Mouse (Mus musculus) A20 (cell line): ENCODE results near the gene Lamtor1.
"Not testable (repeated sequence)": the region's sequence is repeated elsewhere in the genome, so short reads cannot be mapped to it uniquely, and the experiment has no call there.

Source experiments
- DNase-seq: peaks from one replicate; pipeline ENCODE4 v3.0.0-alpha.2; 2011; ENCODE audit warnings: low read depth, low spot score

Lamtor1 gene

DNA sequence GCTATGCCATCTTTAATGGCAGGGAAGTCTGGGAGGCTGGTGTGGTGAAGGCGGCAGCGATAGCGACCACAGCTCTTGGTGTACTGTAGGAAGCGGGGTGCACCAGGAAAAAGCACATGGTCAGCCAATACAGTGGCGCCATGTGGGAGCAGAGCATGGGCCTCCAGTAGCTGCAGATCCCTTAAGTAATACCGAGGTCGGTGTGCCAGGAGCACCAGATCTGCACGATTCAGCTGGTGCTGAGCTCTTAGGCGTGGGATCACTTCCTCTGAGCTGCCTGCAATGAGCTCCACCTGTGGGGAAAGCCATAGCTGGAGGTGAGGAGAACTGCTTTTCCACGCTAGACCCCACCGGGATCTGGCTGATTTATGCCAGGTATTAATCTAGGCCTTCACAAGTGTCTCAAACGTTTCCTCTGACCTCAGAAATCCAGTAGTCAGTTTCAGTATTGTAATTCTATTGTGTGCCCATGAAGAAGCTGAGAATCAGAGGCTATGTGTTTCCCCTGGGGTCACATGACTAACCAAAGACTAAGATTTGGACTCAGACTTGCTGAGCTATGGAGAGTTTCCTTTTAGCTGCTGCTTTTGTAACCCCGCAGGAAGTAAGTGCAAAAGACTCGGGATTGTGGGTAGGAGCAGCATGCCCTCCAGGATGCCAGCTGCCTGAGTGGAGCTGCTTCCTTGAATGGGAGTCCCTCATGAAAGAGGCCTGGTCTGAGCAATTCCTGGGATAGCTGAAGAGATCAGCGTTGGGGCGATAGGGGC lies 5.2 kb upstream of the Lamtor1 start:
- DNase-seq: no peak

DNA sequence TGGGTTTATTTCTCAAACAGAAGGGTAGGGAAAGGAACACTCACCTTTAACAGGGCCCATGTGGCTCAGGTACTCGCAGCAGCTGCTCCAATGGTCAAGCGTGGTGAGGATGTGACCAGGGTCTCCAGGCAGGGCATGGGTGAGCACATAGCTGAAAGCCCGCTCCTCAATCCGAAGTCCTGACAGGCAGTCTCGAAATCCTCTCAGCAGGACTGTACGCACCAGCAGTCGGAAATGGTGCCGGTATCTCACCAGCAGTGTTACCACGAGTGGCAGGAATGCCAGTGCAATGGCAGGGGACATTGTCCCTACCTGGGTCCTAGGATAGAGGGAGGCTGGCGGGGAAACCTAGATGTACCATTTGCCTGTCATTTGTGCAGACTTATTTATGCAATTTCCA lies 3.7 kb upstream of the Lamtor1 start:
- DNase-seq: no peak

DNA sequence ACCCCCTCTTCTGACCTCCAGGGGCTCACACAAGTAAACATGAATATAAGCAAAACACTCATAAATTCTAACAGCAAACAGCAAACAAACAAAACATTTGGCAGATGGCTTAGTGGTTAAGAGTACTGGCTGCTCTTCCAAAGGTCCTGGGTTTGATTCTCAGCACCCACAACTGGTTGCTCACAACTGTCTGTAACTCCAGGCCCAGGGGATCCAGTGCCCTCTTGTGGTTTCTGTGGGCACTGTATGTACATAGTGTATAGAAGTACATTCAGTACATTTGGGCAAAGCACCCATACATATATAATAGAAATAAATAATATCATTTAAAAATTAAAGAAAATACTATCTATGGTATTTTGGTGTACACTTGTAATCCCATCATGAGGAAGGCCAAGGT lies 2.9 kb upstream of the Lamtor1 start:
- no peak for DNase-seq

DNA sequence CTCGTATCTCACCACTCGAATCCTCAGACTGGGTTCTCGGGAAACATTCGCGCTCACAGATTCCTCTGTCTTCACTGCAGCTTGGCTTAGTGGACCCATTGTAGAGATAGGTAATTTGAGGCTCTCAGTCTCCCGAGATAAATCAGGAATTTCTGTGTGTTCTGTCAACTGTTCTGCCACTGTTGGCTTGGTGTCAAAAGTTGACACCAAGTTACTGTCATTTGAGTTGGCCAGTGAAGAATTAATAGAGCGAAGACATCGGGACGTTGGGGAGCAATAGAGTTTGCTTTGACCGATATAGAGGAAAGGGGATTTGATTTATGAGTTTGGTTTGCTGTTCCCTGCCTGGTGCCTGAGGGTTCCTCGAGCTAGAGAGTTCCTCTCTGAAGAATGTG lies 580 bp downstream of the Lamtor1 start, which contains the start of gene Tomt:
Gene Tomt (minus strand): TSS at position 73 of the 395 bp plus-strand sequence.
- no peak for DNase-seq

DNA sequence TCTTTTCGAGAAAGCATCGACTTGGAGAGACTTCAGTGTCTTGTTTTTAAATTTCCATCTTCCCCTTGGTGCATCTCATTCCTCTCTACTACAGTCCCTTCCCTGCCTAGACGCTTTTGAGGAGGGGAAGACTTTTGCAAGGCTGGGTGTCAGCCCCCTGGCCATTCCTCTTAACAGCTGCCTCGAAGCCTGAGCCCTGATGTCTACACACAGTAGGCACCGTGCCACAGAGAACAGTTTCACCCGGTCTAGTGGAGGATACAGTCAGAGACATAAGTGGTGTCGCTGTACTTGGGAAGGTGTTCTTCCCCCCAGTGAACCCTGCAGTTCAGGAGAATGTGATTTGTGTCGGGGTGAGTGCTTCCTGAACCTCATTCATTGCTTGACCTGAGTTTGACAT lies 992 bp downstream of the Lamtor1 start:
- peak; percentile 58 for DNase-seq

DNA sequence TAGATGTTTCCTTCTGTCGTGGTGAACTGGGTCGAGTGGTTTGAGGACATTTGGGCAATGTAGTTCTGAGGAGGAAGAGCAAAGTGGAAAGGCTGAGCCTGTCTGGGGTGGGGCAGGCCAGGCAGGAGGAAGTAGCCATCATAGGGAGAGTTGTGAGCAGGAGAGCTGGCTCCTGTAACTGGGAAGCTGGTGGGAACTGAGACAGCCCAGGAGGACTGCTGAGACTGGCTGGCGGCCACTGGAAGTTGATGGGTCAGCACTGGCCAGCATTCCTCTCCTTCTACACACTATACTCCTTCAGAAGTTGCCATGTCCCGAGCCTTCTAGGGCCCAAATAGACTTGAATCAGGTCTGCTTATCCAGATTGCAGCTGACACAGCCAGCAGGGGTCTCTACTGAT lies 2.7 kb downstream of the Lamtor1 start:
- DNase-seq: no peak

DNA sequence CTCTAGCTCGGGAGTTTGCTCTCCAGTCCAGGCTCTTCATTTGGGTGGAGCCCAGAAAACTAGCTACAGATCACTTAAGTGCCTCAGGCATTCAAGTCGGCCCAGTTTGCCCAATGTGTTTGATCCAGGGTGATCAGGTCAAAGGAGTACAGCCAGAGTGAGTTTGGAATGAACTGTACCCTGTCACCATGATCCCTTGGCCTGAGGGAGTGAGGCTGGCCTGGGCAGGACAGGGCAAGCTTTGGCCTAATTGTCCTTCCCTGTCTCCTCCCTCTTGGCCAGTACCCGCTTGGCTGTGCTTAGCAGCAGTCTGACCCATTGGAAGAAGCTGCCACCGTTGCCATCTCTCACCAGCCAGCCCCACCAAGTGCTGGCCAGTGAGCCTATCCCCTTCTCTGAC lies 4.4 kb downstream of the Lamtor1 start:
- no peak for DNase-seq

DNA sequence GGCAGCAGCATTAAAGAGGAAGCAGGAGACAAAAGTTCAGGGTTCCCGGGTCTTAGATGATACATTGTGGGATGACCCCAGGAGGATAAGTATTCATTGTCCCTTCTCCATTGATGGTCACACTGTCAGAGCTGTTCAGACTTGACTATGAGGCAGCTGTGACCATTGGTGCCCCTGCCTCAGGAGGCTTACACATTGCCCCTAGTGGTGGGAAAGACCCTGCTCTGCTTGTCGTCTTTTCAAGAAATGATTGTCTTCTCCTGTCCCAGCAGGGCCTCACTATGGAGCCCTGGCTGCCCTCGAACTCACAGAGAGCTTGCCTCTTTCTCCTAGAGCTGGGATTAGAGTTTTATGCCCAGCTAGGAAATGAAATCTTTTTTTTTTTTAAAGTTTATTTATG lies 6.3 kb downstream of the Lamtor1 start:
- peak; percentile 32 for DNase-seq

DNA sequence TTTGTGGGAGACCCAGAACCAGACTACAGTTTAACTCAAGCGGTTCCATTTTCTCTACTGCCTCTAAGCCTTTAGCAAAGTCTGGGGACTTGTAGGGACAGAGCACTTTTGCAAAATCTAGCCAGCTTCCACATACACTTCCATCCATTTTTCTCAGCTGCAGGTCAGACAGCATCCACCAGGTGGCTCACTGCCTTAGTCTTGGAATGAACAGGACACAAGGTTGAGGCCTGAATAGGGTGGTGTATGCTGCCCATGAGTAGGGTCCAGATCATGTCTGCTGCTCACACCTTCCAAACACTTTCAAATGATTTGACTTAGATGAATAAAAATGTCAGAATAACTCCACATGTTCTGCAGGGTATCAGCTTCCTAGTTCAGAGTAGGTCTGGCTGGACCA lies 12.4 kb downstream of the Lamtor1 start:
- peak; percentile 65 for DNase-seq

DNA sequence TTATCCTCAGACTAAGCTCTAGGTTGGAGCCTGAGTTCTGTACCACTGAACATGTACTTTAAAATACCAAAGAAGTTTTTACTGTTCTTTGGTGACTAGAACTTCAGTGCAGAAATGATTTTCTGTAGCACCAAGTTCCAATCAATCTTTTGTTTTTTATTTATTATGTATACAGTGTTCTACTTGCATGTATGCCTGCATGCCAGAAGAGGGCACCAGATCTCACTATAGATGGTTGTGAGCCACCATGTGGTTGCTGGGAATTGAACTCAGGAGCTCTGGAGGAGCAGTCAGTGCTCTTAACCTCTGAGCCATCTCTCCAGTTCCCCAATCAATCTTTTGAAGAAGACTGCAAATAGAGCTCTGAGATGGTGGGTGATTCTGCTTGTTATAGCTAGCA lies 20.2 kb downstream of the Lamtor1 start:
- DNase-seq: not testable (repeated sequence)

DNA sequence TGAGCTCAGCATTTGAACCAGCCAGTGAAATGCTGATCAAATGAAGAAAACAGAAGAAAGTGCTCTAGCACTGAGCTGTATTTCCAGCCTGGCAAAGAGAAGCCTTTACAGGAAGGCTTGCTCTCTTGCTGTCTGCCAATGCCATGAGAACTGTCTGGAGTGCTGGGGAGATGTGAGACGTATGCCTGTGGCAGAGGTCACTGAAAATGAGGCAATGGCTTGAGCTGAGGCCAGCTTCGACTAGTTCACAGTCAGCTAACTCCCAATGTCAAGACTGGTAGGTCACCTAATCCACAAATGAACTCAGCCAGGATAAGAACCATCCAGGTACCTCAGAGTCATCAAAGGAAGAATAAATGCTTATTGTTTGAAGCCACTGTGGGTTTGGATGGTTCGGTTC lies 22.4 kb downstream of the Lamtor1 start:
- DNase-seq: no peak

DNA sequence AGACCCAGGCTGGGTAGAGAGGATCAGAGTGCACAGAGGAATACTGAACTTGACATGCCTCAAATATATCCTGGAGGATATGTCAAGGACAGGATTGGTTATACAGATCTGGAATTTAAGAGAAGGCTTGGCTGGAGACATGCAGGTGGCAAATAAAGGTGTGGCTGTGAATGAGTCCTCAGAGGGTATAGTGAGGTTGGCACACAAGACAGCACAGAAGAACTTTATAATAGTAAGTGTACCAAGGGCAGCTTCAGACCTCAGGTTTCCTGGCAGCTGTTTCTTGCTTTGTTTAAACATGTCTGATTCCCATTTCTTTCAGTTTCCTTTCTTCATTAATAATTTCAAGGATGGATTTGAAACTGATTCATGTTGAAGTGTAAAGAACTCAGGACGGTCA lies 26.8 kb downstream of the Lamtor1 start:
- no peak for DNase-seq

DNA sequence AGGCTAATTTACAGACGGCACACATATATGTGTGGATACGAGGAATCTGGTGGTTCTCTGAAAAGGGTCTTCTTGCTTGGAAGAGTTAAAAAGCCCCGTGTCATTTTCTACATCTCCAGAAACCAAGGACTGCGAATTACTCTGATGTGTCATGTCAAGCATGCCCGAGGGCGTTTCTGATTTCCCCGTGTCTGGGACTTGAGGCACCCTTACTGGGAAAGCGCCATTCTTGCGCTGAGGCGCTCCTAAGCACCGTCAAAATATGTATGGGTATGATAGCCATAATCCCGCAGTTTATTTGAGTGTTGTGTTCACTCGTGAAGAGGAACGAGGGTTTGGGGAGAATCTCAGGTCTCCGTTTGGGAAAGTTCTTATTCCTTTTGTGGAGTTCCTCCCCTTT lies 27.6 kb downstream of the Lamtor1 start:
- DNase-seq: no peak

DNA sequence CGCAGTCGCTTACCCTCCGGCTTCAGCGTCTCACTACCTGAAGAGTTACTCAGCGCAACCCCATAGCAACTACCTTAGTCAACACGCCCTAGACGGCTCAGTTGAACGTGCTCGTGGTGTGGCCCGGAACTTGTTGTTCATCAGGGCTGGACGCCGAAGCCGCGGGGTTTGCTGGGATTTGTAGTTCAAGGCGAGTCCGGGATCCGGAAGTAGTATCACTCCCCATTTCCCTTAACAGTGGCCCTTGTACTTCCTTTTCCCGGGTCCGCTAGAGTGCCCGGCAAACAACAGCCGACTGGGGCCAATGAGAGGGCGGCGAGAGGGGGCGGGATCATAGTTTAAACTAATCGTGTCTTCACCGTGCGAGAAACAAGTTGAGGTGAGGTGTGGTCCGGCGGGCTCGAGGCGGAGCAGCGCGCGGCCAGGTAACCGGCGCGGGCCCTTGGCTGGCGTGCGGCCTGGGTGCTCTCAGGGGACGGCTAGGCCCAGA lies 28.1 kb downstream of the Lamtor1 start, which contains the start of the genes Lrrc51 and Numa1:
Gene Lrrc51 (minus strand): TSS at position 145 of the 490 bp plus-strand sequence.
Gene Numa1 (plus strand): TSS at position 361 of the 490 bp plus-strand sequence.
- DNase-seq: peak; percentile 98

DNA sequence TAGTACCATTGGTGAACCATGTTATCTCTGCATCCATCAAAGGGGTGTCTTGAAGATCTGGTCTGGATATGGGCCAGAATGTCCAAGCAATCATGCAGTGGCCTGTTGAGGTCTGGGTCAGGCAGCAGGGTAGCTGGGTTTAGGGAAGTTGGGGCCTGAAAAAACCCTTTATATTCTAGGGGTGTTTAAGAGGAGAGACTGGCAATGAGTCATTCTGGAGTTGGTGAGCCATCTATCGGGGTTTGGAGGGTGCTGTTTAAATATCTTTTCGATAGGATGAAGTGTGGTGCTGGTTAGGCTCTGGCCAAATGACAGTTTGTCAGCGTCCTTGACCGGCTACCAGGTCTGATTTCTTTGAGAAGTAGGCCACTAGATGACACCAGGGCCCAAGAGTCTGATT lies 30.3 kb downstream of the Lamtor1 start:
- no peak for DNase-seq

DNA sequence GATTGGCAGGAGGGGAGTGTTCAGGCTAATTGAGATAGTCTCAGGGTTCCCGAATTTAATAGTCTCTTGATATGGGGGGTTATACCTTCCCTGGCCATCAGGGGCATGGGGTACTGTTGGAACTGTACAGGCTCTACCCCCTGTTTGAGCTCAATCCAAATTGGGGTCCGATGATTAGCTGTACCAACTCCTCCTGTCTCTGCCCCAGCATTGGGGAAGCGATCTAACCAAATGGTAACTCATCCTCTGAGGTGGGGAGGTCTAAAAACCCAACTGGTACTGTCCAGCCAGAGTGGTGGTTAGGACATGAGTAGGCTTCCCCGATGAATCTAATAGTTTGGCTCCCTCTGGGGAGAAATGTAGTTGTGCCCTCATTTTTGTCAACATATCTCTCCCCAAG lies 31.3 kb downstream of the Lamtor1 start:
- no peak for DNase-seq

DNA sequence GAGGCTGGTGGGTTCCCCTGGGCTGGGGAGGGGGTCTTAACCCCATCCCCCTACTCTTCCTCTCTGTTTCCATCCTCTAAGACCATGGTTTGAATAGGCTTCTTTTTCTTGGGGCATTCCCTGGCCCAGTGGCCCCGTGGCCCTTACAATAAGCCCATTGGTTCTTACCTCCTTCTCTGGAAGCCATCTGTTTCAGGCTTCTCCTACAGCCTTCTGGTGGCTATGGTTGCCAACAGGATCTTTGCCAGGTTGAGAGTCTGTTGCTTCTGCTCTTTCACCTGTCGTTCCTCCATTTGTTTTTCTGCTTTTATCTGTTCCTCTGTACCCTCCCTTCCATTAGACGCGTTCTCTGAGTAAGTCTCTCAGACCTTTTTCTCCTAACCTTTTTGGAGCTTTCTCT lies 31.9 kb downstream of the Lamtor1 start:
- DNase-seq: no peak

DNA sequence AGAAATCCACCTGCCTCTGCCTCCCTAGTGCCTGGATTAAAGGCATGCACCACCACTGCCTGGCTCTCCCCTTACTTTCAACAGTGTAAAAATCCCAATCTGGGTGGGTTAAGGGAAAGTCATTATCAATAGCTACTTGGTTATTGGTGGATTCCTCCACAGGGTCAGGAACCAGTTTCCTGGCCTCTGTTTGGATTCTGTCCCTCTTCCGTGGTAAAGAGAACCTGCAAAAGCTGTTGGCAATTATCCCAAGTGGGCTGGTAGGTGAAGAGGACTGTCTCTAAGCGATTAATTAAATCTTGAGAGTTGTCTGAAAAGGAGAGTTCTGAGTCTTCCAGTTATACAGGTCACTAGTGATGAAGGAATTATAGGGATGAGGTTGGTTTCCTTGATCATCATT lies 32.6 kb downstream of the Lamtor1 start:
- no peak for DNase-seq

DNA sequence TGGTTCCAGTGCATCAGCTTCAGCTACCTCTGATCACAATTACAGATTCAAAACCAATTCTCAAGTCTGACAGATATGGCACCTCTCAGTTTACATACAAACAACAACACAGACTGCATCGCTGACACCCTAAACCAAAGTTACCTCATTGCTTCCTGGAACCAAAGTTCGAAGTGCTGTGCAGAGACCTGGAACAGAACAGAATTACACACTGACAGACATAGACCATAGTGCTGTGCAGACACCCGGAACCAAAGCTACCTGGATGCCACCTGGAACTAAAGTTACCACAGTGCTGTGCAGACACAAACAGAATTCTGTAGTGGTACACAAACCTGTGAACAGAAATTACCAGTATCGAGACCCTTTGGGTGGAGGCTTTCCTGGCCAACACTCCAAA lies 34.1 kb downstream of the Lamtor1 start:
- DNase-seq: no peak

DNA sequence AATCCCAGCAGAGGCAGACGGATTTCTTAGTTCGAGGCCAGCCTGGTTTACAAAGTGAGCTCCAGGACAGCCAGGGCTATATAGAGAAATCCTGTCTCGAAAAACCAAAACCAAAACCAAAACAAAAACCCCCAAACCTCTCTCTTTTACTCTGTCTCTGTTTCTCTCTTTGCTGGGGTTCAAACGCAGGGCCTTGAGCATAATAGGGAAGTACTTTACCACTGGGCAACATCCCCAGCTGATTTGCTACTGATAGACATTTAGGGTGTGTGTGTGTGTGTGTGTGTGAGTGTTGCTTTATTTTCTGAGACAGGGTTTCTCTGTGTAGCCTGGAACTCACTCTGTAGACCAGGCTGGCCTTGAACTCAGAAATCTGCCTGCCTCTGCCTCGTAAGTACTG lies 43.3 kb downstream of the Lamtor1 start:
- DNase-seq: peak; percentile 73

DNA sequence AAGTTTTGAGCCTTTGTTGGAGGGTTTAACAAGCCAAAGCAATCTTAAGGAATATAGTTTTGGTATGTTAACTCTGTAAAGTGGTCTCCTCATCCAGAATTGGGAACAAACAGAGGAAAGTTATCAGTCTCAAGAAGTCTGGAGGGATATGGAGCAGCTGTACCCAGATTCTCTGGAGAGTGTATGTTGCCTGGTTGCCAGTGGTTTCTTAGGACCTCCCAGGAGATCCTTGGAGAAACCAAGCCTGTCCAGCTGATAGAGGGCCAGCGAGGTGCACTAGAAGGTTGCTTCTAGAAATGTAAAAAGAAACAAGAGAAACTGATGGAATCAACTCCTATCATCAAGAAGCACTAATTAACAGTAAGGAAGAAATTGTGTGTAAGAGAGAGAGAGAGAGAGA lies 45.9 kb downstream of the Lamtor1 start:
- no peak for DNase-seq

DNA sequence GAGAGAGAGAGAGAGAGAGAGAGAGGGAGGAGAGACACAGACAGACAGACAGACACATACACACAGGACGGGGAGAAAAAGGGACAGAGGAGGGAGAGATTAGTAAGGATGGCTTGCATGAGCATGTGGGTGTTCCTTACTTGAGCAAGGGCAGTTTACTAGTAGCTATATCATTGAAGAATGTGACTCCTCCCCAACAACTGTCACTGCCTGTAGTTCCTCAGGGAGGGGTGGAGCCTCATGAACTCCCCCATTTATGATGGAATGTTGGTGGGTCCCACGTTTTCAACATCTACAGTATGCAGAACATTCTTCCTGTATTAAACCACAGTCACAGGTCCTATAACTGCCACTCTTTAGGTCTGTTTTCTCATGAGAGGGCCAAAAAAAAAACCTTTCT lies 46.4 kb downstream of the Lamtor1 start:
- no peak for DNase-seq

DNA sequence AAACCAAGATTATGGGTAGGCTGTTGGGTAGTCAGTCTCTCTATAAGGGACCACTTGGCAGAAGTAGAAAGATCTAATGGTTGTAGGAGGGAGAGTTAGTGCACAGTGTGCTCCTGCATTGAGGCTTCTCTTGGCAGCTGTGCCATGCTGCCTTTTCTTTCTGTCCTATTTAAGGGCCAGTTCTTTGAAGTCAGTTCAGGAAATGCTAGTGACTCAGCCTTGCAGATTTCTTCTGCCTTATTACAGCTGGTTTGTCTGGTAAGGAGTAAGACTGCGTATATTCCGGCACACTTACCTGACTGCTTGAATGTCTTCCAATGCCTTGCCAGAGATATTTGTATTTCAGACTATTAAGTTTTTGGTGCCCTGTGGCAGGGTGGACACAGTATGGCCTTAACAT lies 48.5 kb downstream of the Lamtor1 start:
- DNase-seq: no peak

DNA sequence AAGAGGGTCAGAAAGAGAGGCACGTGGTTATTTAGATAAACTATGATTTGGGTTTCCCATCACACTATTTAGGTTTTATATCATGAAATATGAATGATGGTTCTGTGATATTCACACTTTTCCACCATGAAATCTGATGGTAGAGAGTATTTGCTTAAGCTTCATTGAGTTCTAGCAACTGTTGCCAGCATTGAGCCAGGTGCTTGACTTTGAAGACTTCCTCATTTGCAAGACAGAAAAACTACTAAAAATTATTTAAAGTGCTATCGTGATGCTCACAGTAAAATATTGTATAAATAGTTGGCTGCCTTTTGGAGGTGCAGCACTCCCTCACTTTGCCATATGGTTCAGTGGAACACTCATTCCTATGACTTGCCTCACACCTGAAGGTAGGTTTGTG lies 49.6 kb downstream of the Lamtor1 start:
- peak; percentile 59 for DNase-seq
